Mouse (Mus musculus) neural tube, embryonic 12.5 days (tissue): Measurements from ENCODE around the gene Pnp2. TPM values are rescaled to one million over a fixed set of nuclear protein-coding genes. Genes with fewer than 3 reads are reported as not detected.

ENCODE experiments used
- ATAC-seq: fragments of 200-750 bp; cut with Nextera tagmentation; 2 replicates; pipeline ENCODE4 v1.8.0; 2017; ENCODE audit warnings: low read depth, mild to moderate bottlenecking, moderate TSS enrichment, moderate library complexity; ENCODE audit not compliant: low FRiP score
- H3K27ac ChIP-seq: fragments of 300-500 bp; sonication (generic); 2 replicates; pipeline ENCODE4 v1.5.1; 2016
- H3K27me3 ChIP-seq: fragments of 300-500 bp; sonication (generic); replicated peaks from 2 replicates; pipeline ENCODE4 v1.6.1; 2016; ENCODE audit warnings: mild to moderate bottlenecking
- H3K36me3 ChIP-seq: fragments of 300-500 bp; sonication (generic); 2 replicates; pipeline ENCODE4 v1.6.1; 2016; ENCODE audit warnings: mild to moderate bottlenecking
- H3K4me1 ChIP-seq: fragments of 300-500 bp; sonication (generic); 2 replicates; pipeline ENCODE4 v1.6.1; 2016
- H3K4me2 ChIP-seq: fragments of 300-500 bp; sonication (generic); replicated peaks from 2 replicates; pipeline ENCODE4 v1.6.1; 2016; ENCODE audit warnings: mild to moderate bottlenecking
- H3K4me3 ChIP-seq: fragments of 300-500 bp; sonication (generic); 2 replicates; pipeline ENCODE4 v1.5.1; 2016
- H3K9ac ChIP-seq: fragments of 300-500 bp; sonication (generic); 2 replicates; pipeline ENCODE4 v1.6.1; 2016; ENCODE audit warnings: mild to moderate bottlenecking
- H3K9me3 ChIP-seq: fragments of 300-500 bp; sonication (generic); 2 replicates; pipeline ENCODE4 v1.6.1; 2016; ENCODE audit warnings: mild to moderate bottlenecking
- WGBS: fragments of 180-500 bp; shearing (Covaris S2); methylation state at CpG from one replicate; pipeline ENCODE4 v1.1.7; 2016; 5-methylcytosine and 5-hydroxymethylcytosine counted together
- polyA plus RNA-seq: library from polyadenylated mRNA; unstranded; fragments of >200 nt; fragmentation: Nextera tagmentation; extraction: Ambion mirVana; gene quantifications from 2 replicates; pipeline ENCODE4 v1.2.1, GENCODE M21; 2016

Pnp2 gene
- polyA plus RNA-seq, 1 experiment from 2014 or later = 0.29 TPM

DNA sequence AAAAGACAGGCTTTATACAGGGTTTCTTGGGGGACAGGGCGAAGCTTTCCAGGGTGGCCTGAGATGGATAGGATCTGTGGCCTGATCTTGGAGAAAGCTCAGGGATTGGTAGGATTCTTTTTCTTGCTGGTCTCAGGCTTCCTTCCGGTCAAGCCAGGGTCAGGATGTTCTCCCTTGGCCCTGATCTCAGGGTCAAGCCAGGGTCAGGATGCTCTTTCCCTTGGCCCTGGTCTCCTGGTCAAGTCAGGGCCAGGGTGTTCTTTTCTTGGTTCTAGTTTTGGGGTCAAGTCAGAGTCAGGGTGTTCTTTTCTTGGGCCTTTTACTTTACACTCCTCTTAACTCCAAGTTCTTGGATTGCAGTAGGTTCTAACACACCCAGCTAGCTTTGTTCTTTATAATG lies 31.9 kb downstream of the Pnp2 start:
- no peaks in the 10 kb centered on the region for H3K27me3 ChIP-seq
- H3K36me3 ChIP-seq = no peaks in the 10 kb centered on the region
- no peak for ATAC-seq
- H3K4me3 ChIP-seq = no peak overlapping the region
- no peak overlapping the region for H3K27ac ChIP-seq
- no peaks in the 10 kb centered on the region for H3K4me1 ChIP-seq
- no peak overlapping the region for H3K9ac ChIP-seq
- H3K9me3 ChIP-seq = no peaks in the 10 kb centered on the region
- WGBS = 87% methylated on average over 2 of the region's 2 CpGs
- H3K4me2 ChIP-seq = no peak overlapping the region

DNA sequence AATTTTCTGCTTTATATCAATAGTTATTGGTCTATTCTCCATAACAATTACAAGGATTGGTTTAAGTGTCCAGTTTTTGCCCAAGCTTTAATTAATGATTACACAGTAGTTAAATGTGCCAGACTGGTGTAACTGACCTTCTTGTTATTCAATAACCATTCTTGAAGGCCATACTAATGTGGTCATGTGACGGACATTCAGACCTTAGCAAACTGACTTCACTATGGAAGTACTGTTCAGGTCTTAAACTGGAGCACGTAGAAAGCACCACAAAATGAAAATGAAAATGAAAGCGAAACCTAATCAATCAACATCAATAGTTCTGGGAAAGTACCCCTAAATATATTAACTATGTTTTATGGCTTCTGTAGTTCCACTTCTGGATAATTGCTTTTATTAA lies 35.2 kb downstream of the Pnp2 start:
- Histone ChIP-seq H3K36me3 (no peaks in the 10 kb centered on the region), H3K4me1 (no peaks in the 10 kb centered on the region), H3K27me3 (no peaks in the 10 kb centered on the region), H3K9me3 (no peaks in the 10 kb centered on the region), H3K9ac (no peak overlapping the region), H3K27ac (no peak overlapping the region), H3K4me3 (no peak overlapping the region), H3K4me2 (no peak overlapping the region)
- no peak for ATAC-seq
- 88% methylated on average over 3 of the region's 3 CpGs for WGBS

DNA sequence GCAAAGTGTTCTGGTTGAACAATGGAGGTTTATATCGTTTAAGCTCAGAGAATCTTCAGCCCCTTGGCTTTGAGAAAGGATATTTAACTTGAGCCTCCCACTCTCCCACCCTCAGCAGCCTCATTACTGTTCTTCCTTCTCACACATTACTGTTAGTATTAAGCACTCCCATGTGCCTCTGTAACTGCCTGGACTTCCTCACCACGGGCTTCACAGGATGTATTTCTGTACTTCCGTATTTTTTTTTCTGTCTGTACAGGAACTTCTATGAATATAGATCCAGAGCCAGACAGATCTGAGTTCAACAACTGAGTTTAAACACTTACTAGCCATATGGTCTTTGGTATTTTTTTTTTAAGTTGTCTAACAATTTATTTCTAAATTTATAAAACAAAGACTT lies 41.3 kb downstream of the Pnp2 start:
- Histone ChIP-seq H3K4me2 (no peak overlapping the region), H3K36me3 (no peaks in the 10 kb centered on the region), H3K4me3 (no peak overlapping the region), H3K27me3 (no peaks in the 10 kb centered on the region), H3K9ac (no peak overlapping the region), H3K4me1 (no peaks in the 10 kb centered on the region), H3K9me3 (no peaks in the 10 kb centered on the region), H3K27ac (no peak overlapping the region)
- 81% methylated on average over 3 of the region's 3 CpGs for WGBS
- no peak for ATAC-seq

DNA sequence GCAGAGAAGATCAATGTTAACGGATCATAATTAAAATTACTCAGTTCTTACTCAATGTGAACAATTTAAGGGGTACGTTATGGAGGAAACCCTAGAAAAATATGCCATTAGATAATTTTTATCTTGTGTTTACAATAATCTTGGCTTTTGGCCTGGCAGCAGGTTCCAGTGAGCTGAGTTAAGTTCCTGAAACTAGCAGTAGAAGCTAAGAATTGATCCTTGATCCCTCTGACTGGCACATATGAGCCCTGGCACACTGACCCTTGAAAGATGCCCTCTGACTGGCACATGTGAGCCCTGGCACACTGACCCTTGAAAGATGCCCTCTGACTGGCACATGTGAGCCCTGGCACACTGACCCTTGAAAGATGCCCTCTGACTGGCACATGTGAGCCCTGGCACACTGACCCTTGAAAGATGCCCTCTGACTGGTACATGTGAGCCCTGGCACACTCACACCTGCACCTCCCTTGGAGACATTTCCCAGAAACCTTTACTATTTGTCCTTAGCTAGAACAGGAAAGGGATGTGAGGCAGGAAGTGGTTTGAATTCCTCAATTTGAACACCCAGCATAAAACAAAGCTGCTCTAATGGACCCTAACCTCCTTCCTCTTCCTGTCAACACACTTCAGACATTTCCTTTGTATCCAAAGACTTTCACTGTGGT lies 42.3 kb downstream of the Pnp2 start:
- Histone ChIP-seq H3K4me1 (no peaks in the 10 kb centered on the region), H3K4me2 (no peak overlapping the region), H3K4me3 (no peak overlapping the region), H3K27me3 (no peaks in the 10 kb centered on the region), H3K9ac (no peak overlapping the region), H3K27ac (no peak overlapping the region), H3K9me3 (no peaks in the 10 kb centered on the region), H3K36me3 (no peaks in the 10 kb centered on the region)
- WGBS = 85% methylated on average over 2 of the region's 2 CpGs
- ATAC-seq = no peak

DNA sequence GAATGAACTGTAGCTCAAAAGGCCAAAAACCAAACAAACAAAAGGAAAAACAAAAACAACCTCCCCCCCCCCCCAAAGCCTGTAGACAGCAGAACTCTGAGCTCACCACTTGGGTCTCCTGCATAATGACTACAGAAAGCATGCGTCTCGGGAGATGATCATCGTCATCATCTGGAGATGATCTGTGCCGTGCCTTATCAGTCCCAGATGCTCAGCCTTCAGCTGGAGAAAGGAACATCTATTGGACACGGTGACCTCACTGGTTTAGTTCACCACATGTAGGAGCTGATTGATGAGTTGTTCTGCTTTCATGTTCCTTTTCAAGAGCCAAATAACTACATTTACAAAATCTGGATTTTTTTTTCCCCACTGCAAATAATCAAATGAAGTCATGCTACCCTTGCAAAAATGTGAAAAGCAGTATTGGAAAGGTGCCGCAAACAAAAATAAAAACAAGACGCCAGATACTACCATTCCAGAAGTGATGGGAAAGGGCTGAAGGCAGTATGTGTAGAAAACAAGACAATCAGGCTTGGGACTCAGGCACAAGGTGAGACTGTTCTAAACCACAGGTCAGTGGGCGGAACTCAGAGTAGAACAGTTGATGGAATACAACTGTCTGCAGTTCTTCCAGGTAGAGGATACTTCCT lies 51.5 kb downstream of the Pnp2 start, which contains the start of gene Rnase10:
Rnase10 (plus strand) TSS at position 600 of the 650 bp plus-strand sequence.
- no peak for ATAC-seq
- Histone ChIP-seq H3K9ac (no peak within 1 kb of the TSS), H3K27me3 (no peaks in the 10 kb centered on the region), H3K27ac (no peak within 1 kb of the TSS), H3K4me3 (no peak within 1 kb of the TSS), H3K4me1 (no peaks in the 10 kb centered on the region), H3K4me2 (no peak within 1 kb of the TSS), H3K36me3 (no peaks in the 10 kb centered on the region), H3K9me3 (no peaks in the 10 kb centered on the region)
- WGBS = 90% methylated on average over 8 of the region's 8 CpGs

DNA sequence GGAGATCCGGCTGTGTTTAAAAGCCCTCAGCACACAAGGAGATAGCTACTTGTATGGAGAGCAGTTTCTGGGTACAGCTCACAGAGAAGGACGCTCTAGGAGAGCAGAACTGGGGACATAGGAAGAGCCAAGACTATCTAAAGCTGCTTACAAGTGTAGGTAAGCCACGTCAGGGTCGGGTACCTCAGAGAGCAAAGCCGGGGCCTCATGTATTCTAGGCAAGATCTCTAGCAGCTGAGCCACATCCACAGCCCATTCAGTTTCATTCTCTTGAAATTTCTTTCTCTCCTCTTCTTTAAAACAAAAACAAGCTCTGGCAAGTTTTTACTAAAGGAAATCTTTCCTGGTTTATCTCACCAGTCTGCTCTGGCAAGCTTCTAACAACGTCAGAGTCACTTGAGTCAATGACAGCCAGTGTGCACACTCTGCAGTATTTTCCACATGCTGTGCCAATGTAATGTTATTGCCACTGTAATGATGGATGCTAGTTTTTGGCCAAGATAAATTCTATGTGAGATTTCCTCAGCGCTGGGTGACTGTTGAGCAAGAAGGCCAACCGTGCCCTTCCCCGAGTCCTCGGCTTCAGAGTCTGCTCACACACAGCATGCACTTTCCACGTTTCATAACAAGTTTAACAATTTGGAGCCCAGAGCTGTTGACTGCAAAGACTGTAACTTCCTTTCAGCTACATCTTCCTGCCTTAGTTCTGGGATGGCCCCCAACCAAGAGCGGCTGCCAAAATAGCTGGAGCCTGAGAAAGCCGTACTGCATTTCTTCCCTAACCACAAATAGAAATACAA lies 52.3 kb downstream of the Pnp2 start:
- H3K9me3 ChIP-seq = no peaks in the 10 kb centered on the region
- no peak for ATAC-seq
- H3K9ac ChIP-seq = no peak overlapping the region
- no peaks in the 10 kb centered on the region for H3K36me3 ChIP-seq
- H3K4me1 ChIP-seq = no peaks in the 10 kb centered on the region
- 82% methylated on average over 13 of the region's 13 CpGs for WGBS
- no peaks in the 10 kb centered on the region for H3K27me3 ChIP-seq
- no peak overlapping the region for H3K27ac ChIP-seq
- no peak overlapping the region for H3K4me3 ChIP-seq
- H3K4me2 ChIP-seq = no peak overlapping the region

DNA sequence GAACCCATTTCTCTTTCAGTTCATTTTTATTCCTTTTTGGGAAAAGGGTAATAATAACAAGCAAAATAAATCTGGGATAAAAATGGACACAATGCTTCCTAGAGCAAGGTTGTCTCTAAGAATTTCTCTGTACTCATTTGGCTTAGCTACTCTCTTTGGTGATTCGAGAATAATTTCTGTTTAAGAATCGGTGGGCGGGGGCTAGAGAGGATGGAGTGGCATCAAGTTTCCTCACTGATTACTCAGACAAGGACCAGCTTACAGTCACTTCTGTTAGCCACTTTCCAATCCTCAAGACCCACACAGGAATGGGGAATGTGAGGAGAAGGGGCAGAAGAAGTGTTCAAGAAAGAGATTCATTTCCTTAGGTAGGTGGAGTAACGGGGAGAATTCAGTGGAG lies 53.0 kb downstream of the Pnp2 start:
- Histone ChIP-seq H3K4me2 (no peak overlapping the region), H3K9ac (no peak overlapping the region)

DNA sequence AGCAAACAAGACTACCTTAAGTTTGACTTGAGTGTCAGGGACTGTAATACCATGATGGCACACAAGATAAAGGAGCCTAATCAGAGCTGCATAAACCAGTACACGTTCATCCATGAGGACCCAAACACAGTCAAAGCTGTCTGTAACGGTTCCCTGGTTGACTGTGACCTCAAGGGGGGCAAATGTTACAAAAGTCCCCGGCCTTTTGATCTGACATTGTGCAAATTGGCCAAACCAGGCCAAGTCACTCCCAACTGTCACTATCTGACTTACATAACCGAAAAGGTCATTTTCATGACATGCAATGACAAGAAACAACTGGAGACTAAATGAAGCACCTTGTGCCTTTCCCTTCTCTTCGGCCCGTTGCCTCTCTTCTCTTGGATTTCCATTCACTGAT lies 53.8 kb downstream of the Pnp2 start:
- H3K9ac ChIP-seq = no peak overlapping the region
- no peak for ATAC-seq
- no peaks in the 10 kb centered on the region for H3K4me1 ChIP-seq
- no peaks in the 10 kb centered on the region for H3K9me3 ChIP-seq
- 84% methylated on average over 6 of the region's 6 CpGs for WGBS
- no peak overlapping the region for H3K4me2 ChIP-seq
- no peak overlapping the region for H3K4me3 ChIP-seq
- no peak overlapping the region for H3K27ac ChIP-seq
- H3K27me3 ChIP-seq = no peaks in the 10 kb centered on the region
- no peaks in the 10 kb centered on the region for H3K36me3 ChIP-seq

More for the DNA sequence above, 53.0 kb downstream of the Pnp2 start:
- ATAC-seq = no peak
- H3K4me1 ChIP-seq = no peaks in the 10 kb centered on the region
- H3K9me3 ChIP-seq = no peaks in the 10 kb centered on the region
- H3K4me3 ChIP-seq = no peak overlapping the region
- H3K27ac ChIP-seq = no peak overlapping the region
- 91% methylated on average over 4 of the region's 4 CpGs for WGBS
- H3K36me3 ChIP-seq = no peaks in the 10 kb centered on the region
- no peaks in the 10 kb centered on the region for H3K27me3 ChIP-seq

Other genes starting within 250 kb of the Pnp2 start
- not detected in 2 replicates for gene Olfr748, start 248.6 kb upstream of the Pnp2 start, polyA plus RNA-seq
- not detected in 2 replicates for gene Olfr749, start 210.9 kb upstream of the Pnp2 start, polyA plus RNA-seq
- gene Ttc5, start 170.5 kb upstream of the Pnp2 start, polyA plus RNA-seq = 102 and 110 TPM in 2 replicates
- not detected in 2 replicates for gene Ccnb1ip1, start 148.3 kb upstream of the Pnp2 start, polyA plus RNA-seq
- 51.3 and 58.6 TPM in 2 replicates for gene Parp2, start 148.2 kb upstream of the Pnp2 start, polyA plus RNA-seq
- gene Tep1, start 85.4 kb upstream of the Pnp2 start, polyA plus RNA-seq = 5.8 and 5.9 TPM in 2 replicates
- gene Klhl33, start 58.5 kb upstream of the Pnp2 start, polyA plus RNA-seq = 0.47 and 0.81 TPM in 2 replicates
- gene Osgep, start 31.1 kb upstream of the Pnp2 start, polyA plus RNA-seq = 120 and 129 TPM in 2 replicates
- gene Apex1, start 31.0 kb upstream of the Pnp2 start, polyA plus RNA-seq = 272 and 279 TPM in 2 replicates
- gene Pip4p1, start 25.1 kb upstream of the Pnp2 start, polyA plus RNA-seq = 80.0 and 87.1 TPM in 2 replicates
- 38.6 and 39.9 TPM in 2 replicates for gene Pnp, start 24.9 kb upstream of the Pnp2 start, polyA plus RNA-seq
- gene Gm49342, start 11.5 kb upstream of the Pnp2 start, polyA plus RNA-seq = not detected in 2 replicates
- gene Rnase10, start 51.8 kb downstream of the Pnp2 start, polyA plus RNA-seq = not detected in 2 replicates
- gene Rnase9, start 85.9 kb downstream of the Pnp2 start, polyA plus RNA-seq = not detected in 2 replicates
- gene Rnase11, start 94.2 kb downstream of the Pnp2 start, polyA plus RNA-seq = not detected in 2 replicates
- not detected in 2 replicates for gene Rnase12, start 101.7 kb downstream of the Pnp2 start, polyA plus RNA-seq
- not detected in 2 replicates for gene Olfr750, start 118.4 kb downstream of the Pnp2 start, polyA plus RNA-seq
- 11.6 and 14.5 TPM in 2 replicates for gene Rnase4, start 135.1 kb downstream of the Pnp2 start, polyA plus RNA-seq
- gene Ang, start 135.2 kb downstream of the Pnp2 start, polyA plus RNA-seq = 3.1 and 4.2 TPM in 2 replicates
- gene Eddm3b, start 158.4 kb downstream of the Pnp2 start, polyA plus RNA-seq = not detected in 2 replicates
- gene Rnase6, start 167.9 kb downstream of the Pnp2 start, polyA plus RNA-seq = 0.11 and 0.24 TPM in 2 replicates
- gene Rnase1, start 190.8 kb downstream of the Pnp2 start, polyA plus RNA-seq = 0.39 TPM in 1 of 2 replicates, not detected in the other
- gene Rnase2b, start 206.3 kb downstream of the Pnp2 start, polyA plus RNA-seq = not detected in 2 replicates
- not detected in 2 replicates for gene Ang2, start 243.2 kb downstream of the Pnp2 start, polyA plus RNA-seq
- gene Ear14, start 247.4 kb downstream of the Pnp2 start, polyA plus RNA-seq = not detected in 2 replicates